Mouse (Mus musculus) forebrain, embryonic 15.5 days (tissue): ENCODE measurements around the gene Hps3. TPM values are rescaled to one million over a fixed set of nuclear protein-coding genes. Genes with fewer than 3 reads are reported as not detected.
"Not testable (repeated sequence)": the region's sequence is repeated elsewhere in the genome, so short reads cannot be mapped to it uniquely, and the experiment has no call there.

ENCODE experiments used
- ATAC-seq: fragments of 200-750 bp; cut with Nextera tagmentation; replicated peaks from 2 replicates; pipeline ENCODE4 v1.8.0; 2017; ENCODE audit warnings: mild to moderate bottlenecking, moderate TSS enrichment, moderate library complexity
- H3K27ac ChIP-seq: fragments of 300-500 bp; sonication (generic); replicated peaks from 2 replicates; pipeline ENCODE4 v1.5.1; 2015; ENCODE audit warnings: mild to moderate bottlenecking, inconsistent platforms
- H3K27me3 ChIP-seq: fragments of 300-500 bp; sonication (generic); 2 replicates; pipeline ENCODE4 v1.6.1; 2015; ENCODE audit warnings: inconsistent platforms
- H3K36me3 ChIP-seq: fragments of 300-500 bp; sonication (generic); 2 replicates; pipeline ENCODE4 v1.6.1; 2015; ENCODE audit warnings: mild to moderate bottlenecking, inconsistent platforms
- H3K4me1 ChIP-seq: fragments of 300-500 bp; sonication (generic); 2 replicates; pipeline ENCODE4 v1.6.1; 2015; ENCODE audit warnings: inconsistent platforms
- H3K4me2 ChIP-seq: fragments of 300-500 bp; sonication (generic); replicated peaks from 2 replicates; pipeline ENCODE4 v1.6.1; 2015; ENCODE audit warnings: mild to moderate bottlenecking, inconsistent platforms
- H3K4me3 ChIP-seq: fragments of 300-500 bp; sonication (generic); 2 replicates; pipeline ENCODE4 v1.5.1; 2015; ENCODE audit warnings: mild to moderate bottlenecking, inconsistent platforms
- H3K9ac ChIP-seq: fragments of 300-500 bp; sonication (generic); replicated peaks from 2 replicates; pipeline ENCODE4 v1.6.1; 2015; ENCODE audit warnings: mild to moderate bottlenecking, inconsistent platforms
- H3K9me3 ChIP-seq: fragments of 300-500 bp; sonication (generic); 2 replicates; pipeline ENCODE4 v1.6.1; 2016; ENCODE audit warnings: inconsistent platforms
- WGBS: fragments of 180-500 bp; shearing (Covaris S2); methylation state at CpG from one replicate; pipeline ENCODE4 v1.1.7; 2015; ENCODE audit warnings: mixed read lengths; 5-methylcytosine and 5-hydroxymethylcytosine counted together
- polyA plus RNA-seq: library from polyadenylated mRNA; unstranded; fragments of >200 nt; fragmentation: Nextera tagmentation; extraction: Ambion mirVana; gene quantifications from 2 replicates; pipeline ENCODE4 v1.2.1, GENCODE M21; 2015

Gene Hps3
- polyA plus RNA-seq, 1 experiment from 2014 or later, result 12.1 TPM

- WGBS, result 87% methylated on average over 5 of the region's 5 CpGs
- Histone ChIP-seq H3K36me3 (peaks cover 32% of the 10 kb centered on the region), H3K4me2 (no peak overlapping the region), H3K9me3 (no peaks in the 10 kb centered on the region), H3K27me3 (no peaks in the 10 kb centered on the region), H3K4me3 (no peak overlapping the region), H3K9ac (no peak overlapping the region), H3K27ac (no peak overlapping the region), H3K4me1 (no peaks in the 10 kb centered on the region)
- no peak for ATAC-seq
Measured at GRCm38 (mm10) chr3:20027788-20028187, 7.3 kb downstream of the Hps3 start.

DNA sequence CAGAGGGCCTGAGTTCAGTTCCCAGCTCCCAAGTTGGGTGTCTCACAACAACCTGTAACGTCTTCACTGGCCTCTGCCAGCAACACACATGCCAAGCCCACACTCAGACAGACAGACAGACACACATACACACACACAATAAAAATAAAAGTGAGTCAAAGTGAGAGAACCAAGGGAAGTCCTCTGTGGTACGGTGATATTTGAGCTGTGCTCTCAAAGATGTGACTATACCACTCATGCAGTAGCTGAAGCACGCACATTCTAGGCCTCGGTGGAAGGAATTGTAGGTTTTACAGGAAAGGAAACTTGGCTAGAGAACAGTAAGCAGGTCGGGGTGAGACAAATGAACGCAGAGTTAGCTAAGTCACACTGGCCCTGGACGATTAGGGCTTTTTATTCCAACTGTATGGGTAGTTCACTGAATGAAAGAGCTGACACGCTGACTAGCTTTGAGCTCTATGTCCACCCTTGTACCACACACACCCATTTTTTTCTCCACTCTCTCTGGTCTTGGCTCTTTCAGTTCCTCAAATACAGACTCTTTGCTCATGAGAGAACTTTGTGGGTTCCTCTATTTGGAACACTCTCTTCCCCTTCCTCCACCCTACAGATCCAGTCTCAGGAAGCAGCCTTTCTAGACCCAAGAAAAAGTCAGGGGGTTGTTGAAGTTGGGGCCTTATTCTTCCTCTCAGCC is 8.0 kb downstream of the Hps3 start:
- ATAC-seq, result no peak
- Histone ChIP-seq H3K4me2 (no peak overlapping the region), H3K9me3 (no peaks in the 10 kb centered on the region), H3K27ac (no peak overlapping the region), H3K4me3 (no peak overlapping the region), H3K36me3 (peaks cover 38% of the 10 kb centered on the region), H3K27me3 (no peaks in the 10 kb centered on the region), H3K9ac (no peak overlapping the region), H3K4me1 (no peaks in the 10 kb centered on the region)
- WGBS, result 91% methylated on average over 8 of the region's 8 CpGs

DNA sequence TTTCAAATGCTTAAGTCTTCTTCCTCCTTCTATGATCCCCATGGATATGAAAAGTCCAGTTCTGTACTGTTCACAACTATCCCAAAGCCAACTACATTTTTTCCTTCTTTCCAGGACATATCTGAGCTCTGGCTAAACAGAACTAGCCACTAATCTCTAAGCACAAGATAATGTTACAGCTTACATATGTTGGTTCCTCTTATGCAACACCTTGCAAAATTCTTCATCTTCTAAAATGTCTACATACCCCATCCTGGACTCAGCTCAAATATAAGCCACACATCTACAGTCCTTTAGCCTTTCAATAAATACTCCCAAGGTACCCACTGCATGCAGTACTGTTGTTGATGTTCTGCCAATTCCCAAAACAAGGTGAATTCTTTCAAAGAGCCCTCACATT is 8.6 kb downstream of the Hps3 start:
- Histone ChIP-seq H3K9ac (no peak overlapping the region), H3K36me3 (peaks cover 39% of the 10 kb centered on the region), H3K27ac (no peak overlapping the region), H3K27me3 (no peaks in the 10 kb centered on the region), H3K9me3 (no peaks in the 10 kb centered on the region), H3K4me2 (no peak overlapping the region), H3K4me3 (no peak overlapping the region), H3K4me1 (no peaks in the 10 kb centered on the region)
- ATAC-seq, result no peak

- H3K4me1 ChIP-seq, result no peaks in the 10 kb centered on the region
- H3K27ac ChIP-seq, result no peak overlapping the region
- no peaks in the 10 kb centered on the region for H3K9me3 ChIP-seq
- H3K36me3 ChIP-seq, result peaks cover 48% of the 10 kb centered on the region
- no peak overlapping the region for H3K4me3 ChIP-seq
- no peak overlapping the region for H3K9ac ChIP-seq
- no peaks in the 10 kb centered on the region for H3K27me3 ChIP-seq
- no peak for ATAC-seq
- H3K4me2 ChIP-seq, result no peak overlapping the region
- 61% methylated on average over 1 of the region's 1 CpGs for WGBS
Measured at GRCm38 (mm10) chr3:20023832-20024231, 11.3 kb downstream of the Hps3 start.

- Histone ChIP-seq H3K4me3 (no peak overlapping the region), H3K27ac (no peak overlapping the region), H3K9ac (no peak overlapping the region), H3K27me3 (no peaks in the 10 kb centered on the region), H3K4me2 (no peak overlapping the region), H3K9me3 (no peaks in the 10 kb centered on the region), H3K36me3 (peaks cover 45% of the 10 kb centered on the region), H3K4me1 (no peaks in the 10 kb centered on the region)
- ATAC-seq, result no peak
- WGBS, result 90% methylated on average over 8 of the region's 8 CpGs
Measured at GRCm38 (mm10) chr3:20018076-20018475, 17.0 kb downstream of the Hps3 start.

DNA sequence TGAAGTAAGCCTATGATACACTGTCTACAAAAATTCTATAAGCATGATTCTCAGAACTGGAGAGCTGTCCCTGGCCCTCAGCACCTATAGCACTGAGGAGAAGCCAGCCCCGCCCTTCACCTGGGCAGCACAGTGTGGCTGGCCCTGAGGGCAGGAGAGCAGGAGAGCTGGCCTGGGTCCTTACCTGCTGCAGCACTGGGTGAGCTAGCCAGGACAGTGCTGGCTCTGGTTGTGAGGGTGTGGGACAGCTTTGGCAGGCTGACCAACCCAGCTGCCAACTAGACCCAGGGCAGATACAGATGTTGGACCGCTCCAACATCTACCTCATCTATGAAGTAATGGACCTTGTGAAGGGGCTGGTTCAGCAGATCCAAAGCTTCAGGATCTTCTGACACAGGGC is 20.7 kb downstream of the Hps3 start:
- Histone ChIP-seq H3K27me3 (no peaks in the 10 kb centered on the region), H3K27ac (no peak overlapping the region), H3K4me1 (no peaks in the 10 kb centered on the region), H3K4me3 (no peak overlapping the region), H3K36me3 (peaks cover 30% of the 10 kb centered on the region), H3K4me2 (no peak overlapping the region), H3K9ac (no peak overlapping the region), H3K9me3 (no peaks in the 10 kb centered on the region)
- 96% methylated on average over 2 of the region's 2 CpGs for WGBS
- no peak for ATAC-seq

DNA sequence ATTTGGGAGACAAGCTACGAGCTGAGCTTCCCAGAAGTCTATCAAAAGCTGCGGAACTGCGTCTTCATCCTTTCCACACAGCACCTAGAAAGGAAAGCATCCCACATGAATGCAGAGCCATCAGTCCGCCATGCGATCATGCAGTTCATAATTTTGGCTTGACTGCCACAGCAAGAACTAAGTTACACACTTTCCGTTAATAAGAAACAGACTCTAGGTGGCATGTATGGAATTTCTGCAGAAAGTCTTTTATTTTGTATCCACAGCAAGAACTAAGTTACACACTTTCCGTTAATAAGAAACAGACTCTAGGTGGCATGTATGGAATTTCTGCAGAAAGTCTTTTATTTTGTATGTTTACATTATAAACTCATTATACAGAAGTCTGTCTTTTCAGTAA is 24.2 kb downstream of the Hps3 start:
- not testable (repeated sequence) for H3K9me3 ChIP-seq, H3K4me3 ChIP-seq, H3K27ac ChIP-seq, H3K4me2 ChIP-seq, H3K9ac ChIP-seq, ATAC-seq, H3K4me1 ChIP-seq, H3K27me3 ChIP-seq
- WGBS, result 93% methylated on average over 7 of the region's 7 CpGs
- H3K36me3 ChIP-seq, result peaks cover 16% of the 10 kb centered on the region; the same call in 1 of the 2 replicates

DNA sequence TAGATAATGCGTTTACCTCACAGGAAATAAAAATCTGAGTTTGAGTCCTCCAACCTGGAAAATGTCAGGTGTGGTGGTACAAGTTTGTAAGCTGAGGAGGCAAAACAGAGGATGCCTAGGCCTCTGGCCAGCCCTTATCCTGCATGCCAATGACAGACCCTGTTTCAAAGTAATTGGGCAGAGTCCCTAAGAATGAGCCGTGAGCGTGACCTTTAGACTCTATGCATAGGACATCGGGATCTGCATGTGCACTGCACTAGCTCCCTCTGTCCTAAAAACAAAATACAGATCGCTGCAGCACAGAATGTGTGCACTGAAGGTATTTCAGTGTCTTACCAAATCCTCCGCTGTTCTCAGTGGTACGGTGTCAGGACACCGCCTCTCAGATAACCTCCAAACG is 24.7 kb downstream of the Hps3 start:
- Histone ChIP-seq H3K36me3 (peaks cover 12% of the 10 kb centered on the region; the same call in 1 of the 2 replicates), H3K4me3 (no peak overlapping the region), H3K9me3 (no peaks in the 10 kb centered on the region), H3K27ac (no peak overlapping the region), H3K4me2 (no peak overlapping the region), H3K9ac (no peak overlapping the region), H3K4me1 (no peaks in the 10 kb centered on the region), H3K27me3 (no peaks in the 10 kb centered on the region)
- no peak for ATAC-seq
- 93% methylated on average over 9 of the region's 9 CpGs for WGBS

DNA sequence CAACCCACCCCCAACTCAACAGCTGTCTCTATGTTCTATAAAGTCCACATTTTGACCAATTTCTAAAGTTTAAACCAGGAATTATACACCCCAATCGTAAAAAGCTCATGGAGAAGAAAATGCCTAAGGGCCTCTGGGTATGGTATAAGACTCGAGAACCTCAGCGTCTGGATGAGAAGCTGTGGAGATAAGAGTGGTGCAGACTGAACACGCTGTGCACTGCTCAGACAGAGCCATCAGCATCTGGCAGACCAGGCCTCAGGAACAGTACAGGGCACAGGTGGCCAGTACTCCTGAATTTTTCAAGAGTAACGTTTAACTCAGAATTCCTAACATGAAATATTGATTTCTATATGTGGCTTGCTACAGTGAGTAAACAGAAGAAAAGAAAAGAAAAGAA is 27.4 kb downstream of the Hps3 start:
- Histone ChIP-seq H3K36me3 (peaks cover 12% of the 10 kb centered on the region), H3K4me2 (no peak overlapping the region), H3K27me3 (no peaks in the 10 kb centered on the region), H3K4me3 (no peak overlapping the region), H3K9ac (no peak overlapping the region), H3K4me1 (no peaks in the 10 kb centered on the region), H3K9me3 (no peaks in the 10 kb centered on the region), H3K27ac (no peak overlapping the region)
- ATAC-seq, result no peak
- 91% methylated on average over 5 of the region's 5 CpGs for WGBS

DNA sequence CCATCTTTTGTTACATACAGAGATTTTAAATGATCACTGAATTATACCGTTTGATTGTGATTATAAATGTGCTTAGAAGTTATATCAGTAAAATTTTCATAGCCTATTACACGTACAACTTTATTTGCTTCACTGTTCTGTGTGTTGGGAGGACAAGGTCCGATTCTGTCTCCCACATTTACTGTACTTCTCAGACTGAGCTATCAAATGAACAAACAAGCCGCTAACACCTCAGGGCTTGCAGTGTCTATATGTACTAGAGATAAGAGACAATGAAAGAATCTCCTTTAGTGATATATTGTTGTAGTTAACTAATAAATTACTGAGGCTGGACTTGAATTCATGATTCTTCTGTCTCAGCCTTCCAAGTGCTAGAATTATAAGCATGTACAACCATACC is 27.8 kb downstream of the Hps3 start:
- H3K9ac ChIP-seq, result no peak overlapping the region
- ATAC-seq, result no peak
- WGBS, result 96% methylated on average over 4 of the region's 4 CpGs
- peaks cover 13% of the 10 kb centered on the region for H3K36me3 ChIP-seq
- no peaks in the 10 kb centered on the region for H3K9me3 ChIP-seq
- no peaks in the 10 kb centered on the region for H3K27me3 ChIP-seq
- no peak overlapping the region for H3K4me3 ChIP-seq
- H3K4me2 ChIP-seq, result no peak overlapping the region
- no peak overlapping the region for H3K27ac ChIP-seq
- no peaks in the 10 kb centered on the region for H3K4me1 ChIP-seq

GRCm38 (mm10) chr3:20005611-20006010 is 29.5 kb downstream of the Hps3 start:
- WGBS, result 71% methylated on average over 1 of the region's 1 CpGs
- no peaks in the 10 kb centered on the region for H3K9me3 ChIP-seq
- no peak overlapping the region for H3K9ac ChIP-seq
- no peak overlapping the region for H3K4me3 ChIP-seq
- no peak overlapping the region for H3K27ac ChIP-seq
- H3K4me1 ChIP-seq, result no peaks in the 10 kb centered on the region
- H3K4me2 ChIP-seq, result no peak overlapping the region
- peaks cover 13% of the 10 kb centered on the region for H3K36me3 ChIP-seq
- no peaks in the 10 kb centered on the region for H3K27me3 ChIP-seq
- ATAC-seq, result no peak

DNA sequence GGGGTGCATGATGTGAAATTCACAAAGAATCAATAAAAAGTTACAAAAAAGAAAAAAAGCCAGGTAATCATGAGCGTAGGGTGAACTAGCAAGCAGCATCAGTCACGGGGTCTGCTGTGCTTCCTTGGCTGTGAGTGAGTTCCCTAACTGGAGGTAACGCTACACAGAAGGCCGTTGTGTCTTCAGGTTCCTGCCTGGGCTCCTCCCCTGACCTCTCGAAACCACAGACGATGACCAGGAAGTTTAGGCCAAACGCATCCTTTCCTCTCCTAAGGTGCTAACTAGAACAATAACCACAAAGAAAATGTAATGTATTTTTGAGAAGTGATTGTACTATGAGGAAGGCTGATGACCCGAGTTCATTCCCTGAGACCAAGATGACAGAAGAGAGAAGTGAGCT is 30.7 kb downstream of the Hps3 start:
- Histone ChIP-seq H3K9me3 (no peaks in the 10 kb centered on the region), H3K36me3 (peaks cover 11% of the 10 kb centered on the region), H3K4me2 (no peak overlapping the region), H3K27me3 (no peaks in the 10 kb centered on the region), H3K4me3 (no peak overlapping the region), H3K4me1 (no peaks in the 10 kb centered on the region), H3K27ac (no peak overlapping the region), H3K9ac (no peak overlapping the region)
- ATAC-seq, result no peak
- 95% methylated on average over 8 of the region's 8 CpGs for WGBS

- Histone ChIP-seq H3K36me3 (peaks cover 8% of the 10 kb centered on the region), H3K27ac (no peak overlapping the region), H3K9me3 (no peaks in the 10 kb centered on the region), H3K4me1 (no peaks in the 10 kb centered on the region), H3K27me3 (no peaks in the 10 kb centered on the region), H3K4me3 (no peak overlapping the region), H3K4me2 (no peak overlapping the region), H3K9ac (no peak overlapping the region)
- ATAC-seq, result no peak
- WGBS, result 79% methylated on average over 5 of the region's 5 CpGs
Measured at GRCm38 (mm10) chr3:20002786-20003185, 32.3 kb downstream of the Hps3 start.
